Mouse (Mus musculus): ENCODE results near the gene Zan. TPM values are rescaled to one million over a fixed set of nuclear protein-coding genes. Genes with fewer than 3 reads are reported as not detected.

The Zan gene
- polyA plus RNA-seq, 1 experiment from 2014 or later, result not detected

DNA sequence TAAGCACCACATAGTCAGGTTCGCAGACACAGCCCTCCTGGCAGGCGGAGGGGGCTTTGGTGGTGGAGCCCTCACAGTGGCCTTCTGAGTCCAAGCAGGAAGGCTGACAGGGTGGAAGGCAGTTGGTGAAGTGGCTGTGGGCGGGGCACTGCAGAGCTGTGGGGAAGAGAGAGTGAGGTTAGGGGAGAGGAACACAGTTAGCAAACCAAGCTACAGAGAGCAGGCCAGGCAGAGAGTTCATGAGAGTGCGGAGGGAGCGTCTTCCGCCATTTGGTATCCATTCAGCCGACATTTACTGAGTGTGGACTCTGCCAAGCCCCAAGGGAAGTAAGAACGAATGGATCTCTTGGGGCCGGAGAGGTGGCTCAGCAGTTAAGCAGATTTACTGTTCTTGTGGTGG lies 57.8 kb downstream of the Zan start:
- no peak overlapping the region for H3K4me2 ChIP-seq (ENCODE audit: low read depth, severe bottlenecking)
- H3K4me1 ChIP-seq (ENCODE audit: control insufficient read depth, insufficient read depth, low read length), result no peaks in the 10 kb centered on the region
- 70% methylated on average over 9 of the region's 9 CpGs for WGBS
- H3K9ac ChIP-seq (ENCODE audit: low read length), result no peak overlapping the region
- H3K27ac ChIP-seq (replicated peaks; ENCODE audit: low read depth, low read length), result no peak overlapping the region
- H3K36me3 ChIP-seq (ENCODE audit: control insufficient read depth, insufficient read depth, low read length), result no peaks in the 10 kb centered on the region
- no peaks in the 10 kb centered on the region for H3K27me3 ChIP-seq (ENCODE audit: control insufficient read depth, insufficient read depth, low read length)
- no peak overlapping the region for H3K4me3 ChIP-seq (ENCODE audit: low read depth, low read length)
- DNase-seq (ENCODE audit: low spot score) (no peak), ATAC-seq (ENCODE audit: insufficient number of reproducible peaks, low FRiP score, low TSS enrichment, low read depth) (no peak)
- no peaks in the 10 kb centered on the region for H3K9me3 ChIP-seq (ENCODE audit: control insufficient read depth, low read length)

DNA sequence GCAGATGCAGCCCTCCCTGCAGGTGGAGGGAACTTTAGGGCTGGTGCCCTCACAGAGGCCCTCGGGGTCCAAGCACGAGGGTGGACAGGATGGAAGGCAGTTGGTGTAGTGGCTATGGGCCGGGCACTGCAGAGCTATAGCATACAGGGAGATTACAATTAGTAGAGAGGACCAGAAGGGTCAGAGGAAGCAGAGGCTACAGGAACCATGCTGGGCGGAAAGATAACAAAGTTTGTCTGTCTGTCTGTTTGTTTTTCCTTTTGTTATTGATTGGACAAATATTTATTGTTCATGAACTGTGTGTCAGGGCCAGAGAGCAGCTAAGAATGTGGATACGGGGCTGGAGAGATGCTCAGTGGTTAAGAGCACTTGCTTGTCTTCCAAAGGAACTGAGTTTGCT lies 62.6 kb downstream of the Zan start:
- no peak overlapping the region for H3K4me2 ChIP-seq (ENCODE audit: low read depth, severe bottlenecking)
- no peak for ATAC-seq (ENCODE audit: insufficient number of reproducible peaks, low FRiP score, low TSS enrichment, low read depth)
- DNase-seq (ENCODE audit: low spot score), result no peak
- no peak overlapping the region for H3K27ac ChIP-seq (replicated peaks; ENCODE audit: low read depth, low read length)
- no peak overlapping the region for H3K9ac ChIP-seq (ENCODE audit: low read length)
- H3K4me1 ChIP-seq (ENCODE audit: control insufficient read depth, insufficient read depth, low read length), result no peaks in the 10 kb centered on the region
- H3K4me3 ChIP-seq (ENCODE audit: low read depth, low read length), result no peak overlapping the region
- no peaks in the 10 kb centered on the region for H3K36me3 ChIP-seq (ENCODE audit: control insufficient read depth, insufficient read depth, low read length)
- no peaks in the 10 kb centered on the region for H3K27me3 ChIP-seq (ENCODE audit: control insufficient read depth, insufficient read depth, low read length)
- H3K9me3 ChIP-seq (ENCODE audit: control insufficient read depth, low read length), result no peaks in the 10 kb centered on the region
- WGBS, result 59% methylated on average over 5 of the region's 5 CpGs

DNA sequence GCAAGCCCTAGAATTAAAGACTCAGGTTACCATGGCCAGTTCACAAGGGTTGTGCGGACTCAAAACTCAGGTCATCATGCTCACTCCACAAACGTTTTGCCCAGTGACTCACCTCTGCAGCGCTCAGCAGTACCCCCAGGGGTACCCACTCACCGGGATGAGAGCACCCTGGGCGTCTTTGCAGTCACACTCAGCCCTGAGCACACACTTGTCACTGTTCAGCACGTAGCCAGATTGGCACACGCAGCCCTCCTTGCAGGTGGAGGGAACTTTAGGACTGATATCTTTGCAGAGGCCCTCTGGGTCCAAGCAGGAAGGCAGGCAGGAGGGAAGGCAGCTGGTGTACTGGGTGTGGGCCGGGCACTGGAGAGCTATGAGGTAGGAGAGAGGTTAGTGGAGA lies 65.6 kb downstream of the Zan start:
- H3K27ac ChIP-seq (replicated peaks; ENCODE audit: low read depth, low read length), result no peak overlapping the region
- H3K9me3 ChIP-seq (ENCODE audit: control insufficient read depth, low read length), result no peaks in the 10 kb centered on the region
- 71% methylated on average over 8 of the region's 8 CpGs for WGBS
- no peaks in the 10 kb centered on the region for H3K36me3 ChIP-seq (ENCODE audit: control insufficient read depth, insufficient read depth, low read length)
- ATAC-seq (ENCODE audit: insufficient number of reproducible peaks, low FRiP score, low TSS enrichment, low read depth) (no peak), DNase-seq (ENCODE audit: low spot score) (no peak)
- no peaks in the 10 kb centered on the region for H3K4me1 ChIP-seq (ENCODE audit: control insufficient read depth, insufficient read depth, low read length)
- H3K9ac ChIP-seq (ENCODE audit: low read length), result no peak overlapping the region
- no peak overlapping the region for H3K4me3 ChIP-seq (ENCODE audit: low read depth, low read length)
- no peak overlapping the region for H3K4me2 ChIP-seq (ENCODE audit: low read depth, severe bottlenecking)
- H3K27me3 ChIP-seq (ENCODE audit: control insufficient read depth, insufficient read depth, low read length), result no peaks in the 10 kb centered on the region

DNA sequence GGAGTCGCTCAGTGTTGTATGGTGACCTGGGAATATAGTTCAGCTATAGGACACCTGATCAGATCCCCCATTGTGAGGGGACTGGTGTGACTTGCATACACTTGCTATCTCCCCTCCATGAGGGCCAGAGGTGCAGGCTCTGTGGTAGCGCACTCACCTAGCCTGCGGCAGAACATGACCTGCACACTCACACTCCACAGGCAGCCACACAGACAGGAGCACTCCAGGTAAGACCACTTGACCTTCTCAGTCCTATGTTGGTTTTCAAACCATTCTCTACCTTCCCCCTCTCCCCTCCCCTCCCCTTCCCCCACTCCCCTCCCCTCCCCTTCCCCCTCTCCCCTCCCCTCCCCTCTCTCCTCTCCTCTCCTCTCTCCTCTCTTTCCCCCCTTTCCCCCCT lies 66.3 kb downstream of the Zan start:
- Histone ChIP-seq H3K4me2 (ENCODE audit: low read depth, severe bottlenecking) (no peak overlapping the region), H3K36me3 (ENCODE audit: control insufficient read depth, insufficient read depth, low read length) (no peaks in the 10 kb centered on the region), H3K4me3 (ENCODE audit: low read depth, low read length) (no peak overlapping the region), H3K27me3 (ENCODE audit: control insufficient read depth, insufficient read depth, low read length) (no peaks in the 10 kb centered on the region), H3K9me3 (ENCODE audit: control insufficient read depth, low read length) (no peaks in the 10 kb centered on the region), H3K9ac (ENCODE audit: low read length) (no peak overlapping the region), H3K4me1 (ENCODE audit: control insufficient read depth, insufficient read depth, low read length) (no peaks in the 10 kb centered on the region), H3K27ac (replicated peaks; ENCODE audit: low read depth, low read length) (no peak overlapping the region)
- DNase-seq (ENCODE audit: low spot score), result no peak
- 91% methylated on average over 3 of the region's 3 CpGs for WGBS
- ATAC-seq (ENCODE audit: insufficient number of reproducible peaks, low FRiP score, low TSS enrichment, low read depth), result no peak

DNA sequence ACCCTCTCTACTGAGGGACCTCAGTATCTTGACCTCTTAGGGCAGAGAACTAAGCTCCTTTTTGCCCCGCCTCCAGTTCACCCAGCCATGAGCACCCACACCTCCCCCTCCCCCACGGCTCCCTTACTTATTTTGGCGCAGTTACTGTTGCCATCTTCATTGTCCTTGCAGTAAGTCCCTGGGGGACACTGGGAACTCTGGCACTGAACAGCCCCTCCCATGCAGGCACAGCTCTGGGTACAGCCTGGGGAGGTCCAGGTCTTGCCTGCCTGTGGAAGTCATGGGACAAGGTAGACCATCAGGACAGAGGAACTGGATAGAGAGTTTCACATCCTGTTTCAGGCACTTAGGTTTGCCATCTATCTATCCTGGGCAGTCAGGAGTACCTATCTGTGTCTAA lies 66.8 kb downstream of the Zan start:
- Histone ChIP-seq H3K9me3 (ENCODE audit: control insufficient read depth, low read length) (no peaks in the 10 kb centered on the region), H3K27ac (replicated peaks; ENCODE audit: low read depth, low read length) (no peak overlapping the region), H3K36me3 (ENCODE audit: control insufficient read depth, insufficient read depth, low read length) (no peaks in the 10 kb centered on the region), H3K27me3 (ENCODE audit: control insufficient read depth, insufficient read depth, low read length) (no peaks in the 10 kb centered on the region), H3K4me1 (ENCODE audit: control insufficient read depth, insufficient read depth, low read length) (no peaks in the 10 kb centered on the region), H3K9ac (ENCODE audit: low read length) (no peak overlapping the region), H3K4me3 (ENCODE audit: low read depth, low read length) (no peak overlapping the region), H3K4me2 (ENCODE audit: low read depth, severe bottlenecking) (no peak overlapping the region)
- DNase-seq (ENCODE audit: low spot score), result no peak
- no peak for ATAC-seq (ENCODE audit: insufficient number of reproducible peaks, low FRiP score, low TSS enrichment, low read depth)
- 76% methylated on average over 3 of the region's 3 CpGs for WGBS

DNA sequence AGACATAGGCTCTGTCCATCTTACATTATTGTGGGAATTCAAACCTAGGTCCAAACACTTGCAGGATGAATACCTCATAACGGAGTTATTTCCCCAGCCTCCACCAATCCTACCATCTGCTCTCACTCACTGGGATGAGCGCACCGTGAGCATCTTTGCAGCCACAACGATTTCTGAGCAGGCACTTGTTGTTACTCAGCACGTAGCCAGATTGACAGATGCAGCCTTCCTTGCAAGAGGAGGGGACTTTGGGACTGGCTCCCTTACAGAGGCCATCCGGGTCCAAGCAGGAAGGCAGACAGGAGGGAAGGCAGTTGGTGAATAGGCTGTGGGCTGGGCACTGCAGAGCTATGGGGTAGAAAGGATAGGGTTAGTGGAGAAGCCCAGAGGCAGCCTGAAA lies 67.4 kb downstream of the Zan start:
- Histone ChIP-seq H3K9me3 (ENCODE audit: control insufficient read depth, low read length) (no peaks in the 10 kb centered on the region), H3K27me3 (ENCODE audit: control insufficient read depth, insufficient read depth, low read length) (no peaks in the 10 kb centered on the region), H3K27ac (replicated peaks; ENCODE audit: low read depth, low read length) (no peak overlapping the region), H3K4me1 (ENCODE audit: control insufficient read depth, insufficient read depth, low read length) (no peaks in the 10 kb centered on the region), H3K9ac (ENCODE audit: low read length) (no peak overlapping the region), H3K36me3 (ENCODE audit: control insufficient read depth, insufficient read depth, low read length) (no peaks in the 10 kb centered on the region), H3K4me2 (ENCODE audit: low read depth, severe bottlenecking) (no peak overlapping the region), H3K4me3 (ENCODE audit: low read depth, low read length) (no peak overlapping the region)
- no peak for ATAC-seq (ENCODE audit: insufficient number of reproducible peaks, low FRiP score, low TSS enrichment, low read depth)
- 73% methylated on average over 6 of the region's 6 CpGs for WGBS
- DNase-seq (ENCODE audit: low spot score), result no peak

DNA sequence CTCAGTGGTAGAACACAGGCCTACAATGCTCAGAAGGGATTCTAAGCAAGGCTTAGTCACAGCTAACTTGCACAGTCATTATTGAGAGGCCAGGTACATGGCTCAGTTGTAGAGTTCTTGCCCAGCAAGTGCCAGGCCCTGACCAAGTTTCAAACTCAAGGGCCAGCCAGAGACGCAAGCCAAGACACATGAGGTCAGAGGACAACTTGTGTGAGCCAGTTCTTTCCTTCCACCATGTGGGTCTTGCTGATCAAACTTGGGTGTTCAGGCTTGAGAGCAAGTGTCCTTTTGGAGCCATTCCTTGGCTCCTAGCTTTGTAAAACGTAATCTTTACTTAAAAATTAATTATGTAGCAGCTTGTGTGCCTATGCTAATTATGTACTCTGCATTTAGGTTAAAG lies 72.8 kb downstream of the Zan start:
- DNase-seq (ENCODE audit: low spot score) (no peak), ATAC-seq (ENCODE audit: insufficient number of reproducible peaks, low FRiP score, low TSS enrichment, low read depth) (no peak)
- H3K27ac ChIP-seq (replicated peaks; ENCODE audit: low read depth, low read length), result no peak overlapping the region
- H3K36me3 ChIP-seq (ENCODE audit: control insufficient read depth, insufficient read depth, low read length), result no peaks in the 10 kb centered on the region
- H3K9ac ChIP-seq (ENCODE audit: low read length), result no peak overlapping the region
- H3K9me3 ChIP-seq (ENCODE audit: control insufficient read depth, low read length), result no peaks in the 10 kb centered on the region
- no peaks in the 10 kb centered on the region for H3K4me1 ChIP-seq (ENCODE audit: control insufficient read depth, insufficient read depth, low read length)
- H3K4me2 ChIP-seq (ENCODE audit: low read depth, severe bottlenecking), result no peak overlapping the region
- 80% methylated on average over 2 of the region's 2 CpGs for WGBS
- no peaks in the 10 kb centered on the region for H3K27me3 ChIP-seq (ENCODE audit: control insufficient read depth, insufficient read depth, low read length)
- H3K4me3 ChIP-seq (ENCODE audit: low read depth, low read length), result no peak overlapping the region

DNA sequence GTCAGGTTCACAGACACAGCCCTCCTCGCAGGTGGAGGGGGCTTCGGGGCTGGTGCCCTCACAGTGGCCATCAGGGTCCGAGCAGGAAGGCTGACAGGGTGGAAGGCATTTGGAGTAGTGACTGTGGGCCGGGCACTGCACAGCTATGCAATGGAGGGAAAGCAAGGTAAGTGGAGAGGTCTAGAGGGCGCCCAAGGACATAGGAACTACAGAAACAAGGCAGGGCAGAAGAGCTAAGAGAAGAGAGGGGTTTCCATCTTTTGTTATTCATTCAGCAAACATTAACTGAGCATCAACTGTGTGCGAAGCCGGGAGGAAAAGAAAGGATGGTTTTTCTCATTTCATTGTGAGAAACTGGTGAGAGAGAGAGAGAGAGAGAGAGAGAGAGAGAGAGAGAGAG lies 82.4 kb downstream of the Zan start:
- no peak for ATAC-seq (ENCODE audit: insufficient number of reproducible peaks, low FRiP score, low TSS enrichment, low read depth)
- Histone ChIP-seq H3K4me2 (ENCODE audit: low read depth, severe bottlenecking) (no peak overlapping the region), H3K9ac (ENCODE audit: low read length) (no peak overlapping the region), H3K27ac (replicated peaks; ENCODE audit: low read depth, low read length) (no peak overlapping the region), H3K36me3 (ENCODE audit: control insufficient read depth, insufficient read depth, low read length) (no peaks in the 10 kb centered on the region), H3K4me1 (ENCODE audit: control insufficient read depth, insufficient read depth, low read length) (no peaks in the 10 kb centered on the region), H3K9me3 (ENCODE audit: control insufficient read depth, low read length) (no peaks in the 10 kb centered on the region), H3K27me3 (ENCODE audit: control insufficient read depth, insufficient read depth, low read length) (no peaks in the 10 kb centered on the region), H3K4me3 (ENCODE audit: low read depth, low read length) (no peak overlapping the region)
- 47% methylated on average over 7 of the region's 7 CpGs for WGBS
- no peak for DNase-seq (ENCODE audit: low spot score)

DNA sequence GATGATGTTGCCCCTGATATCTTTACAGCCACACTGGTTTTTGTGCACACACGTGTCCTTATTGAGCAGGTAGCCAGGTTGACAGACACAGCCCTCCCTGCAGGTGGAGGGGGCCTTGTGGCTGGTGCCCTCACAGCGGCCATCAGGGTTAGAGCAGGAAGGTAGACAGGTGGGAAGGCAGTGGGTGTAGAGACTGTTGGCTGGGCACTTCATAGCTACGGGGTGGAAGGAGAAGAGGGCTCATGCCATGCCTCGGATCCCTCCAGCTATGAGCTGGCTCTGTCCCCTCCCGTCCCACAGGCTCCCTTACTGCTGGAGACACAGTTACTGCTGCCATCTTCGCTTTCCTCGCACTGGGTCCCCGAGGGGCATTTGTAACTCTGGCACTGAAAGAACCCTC lies 85.2 kb downstream of the Zan start:
- Histone ChIP-seq H3K4me2 (ENCODE audit: low read depth, severe bottlenecking) (no peak overlapping the region), H3K4me3 (ENCODE audit: low read depth, low read length) (no peak overlapping the region), H3K4me1 (ENCODE audit: control insufficient read depth, insufficient read depth, low read length) (no peaks in the 10 kb centered on the region), H3K27me3 (ENCODE audit: control insufficient read depth, insufficient read depth, low read length) (no peaks in the 10 kb centered on the region), H3K36me3 (ENCODE audit: control insufficient read depth, insufficient read depth, low read length) (no peaks in the 10 kb centered on the region), H3K27ac (replicated peaks; ENCODE audit: low read depth, low read length) (no peak overlapping the region), H3K9me3 (ENCODE audit: control insufficient read depth, low read length) (no peaks in the 10 kb centered on the region), H3K9ac (ENCODE audit: low read length) (no peak overlapping the region)
- WGBS, result 78% methylated on average over 8 of the region's 8 CpGs
- DNase-seq (ENCODE audit: low spot score) (no peak), ATAC-seq (ENCODE audit: insufficient number of reproducible peaks, low FRiP score, low TSS enrichment, low read depth) (no peak)

Measured in limb, embryonic 11.5 days (tissue).